In the genomic region with DNA sequence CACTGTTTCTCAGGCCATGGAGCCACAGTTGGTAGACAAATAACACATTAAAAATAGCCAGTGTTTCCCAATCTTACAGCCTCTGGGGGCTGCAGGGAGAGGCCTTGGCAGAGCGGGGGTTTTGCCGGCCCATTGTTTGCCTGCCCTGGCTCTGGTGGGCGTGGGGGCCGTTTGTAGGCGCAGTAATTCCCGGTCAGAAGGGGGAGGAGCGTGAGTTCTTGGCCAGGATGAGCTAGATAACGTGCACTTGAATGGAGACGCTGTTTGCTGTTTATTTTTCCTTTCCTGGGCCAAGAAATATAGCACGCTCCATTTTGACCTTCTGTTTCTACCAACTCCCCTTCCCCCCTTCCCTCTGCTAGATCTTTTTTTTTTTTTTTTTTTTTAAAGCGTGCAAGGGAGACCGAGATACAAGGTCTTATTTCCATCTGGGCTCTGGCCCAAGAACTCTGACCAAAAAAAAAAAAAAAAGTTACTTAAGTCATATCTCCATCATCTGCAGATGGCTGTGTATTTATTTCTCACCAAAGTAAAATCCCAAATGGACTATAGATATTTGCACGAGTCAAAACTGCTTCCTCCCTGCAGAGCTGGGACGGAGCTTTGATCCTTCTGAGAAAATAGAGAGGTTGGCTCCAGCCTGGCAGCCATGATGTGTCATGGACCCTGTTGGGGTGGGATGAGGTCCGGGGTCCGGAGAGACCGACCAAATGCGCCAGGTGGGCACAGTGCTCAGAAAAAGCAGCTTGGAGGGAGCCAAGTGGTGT, we compare ENCODE assay signal across 9 mouse cellular contexts.
A peak's percentile ranks its signal among the peaks of the same experiment; 100 is the strongest.
DNase-seq lines count a peak whose midpoint lies in the region; ATAC-seq and TF ChIP-seq lines count a peak whose summit lies in the region.
"Had no signal": no experiment of that assay in that cellular context is flagged by ENCODE, and none has a peak within 500 bp of the region (broad histone marks: within the 10 kb centered on the region; RNA-seq: fewer than 3 reads in every experiment).

No protein-coding gene starts in this region.

- no peak overlapping the region for H3K9ac ChIP-seq in forebrain, embryonic 15.5 days (replicated peaks)
- H3K9ac ChIP-seq in midbrain, postnatal 0 days (replicated peaks; ENCODE audit: low read length, poor library complexity, severe bottlenecking): no peak overlapping the region
- H3K9ac ChIP-seq: liver, embryonic 15.5 days had no signal

- peak overlapping the region; percentile 45 for H3K27ac ChIP-seq in forebrain, embryonic 15.5 days (replicated peaks)
- H3K27ac ChIP-seq in limb, embryonic 10.5 days: peak overlapping the region; percentile 94
- no peak overlapping the region for H3K27ac ChIP-seq in midbrain, postnatal 0 days (ENCODE audit: low read depth, low read length)
- H3K27ac ChIP-seq: liver, embryonic 15.5 days had no signal

- TF ChIP-seq CTCF in midbrain, postnatal 0 days (IDR thresholded peaks at IDR 0.05): no peak

- intact Hi-C loops in heart, postnatal 36 days (cut with DNase I): loop anchor here (2.0 kb wide), 1 partner anchor 66 kb away; no protein-coding TSS in a partner anchor

- no peaks in the 10 kb centered on the region for H3K36me3 ChIP-seq in forebrain, embryonic 15.5 days
- no peaks in the 10 kb centered on the region for H3K36me3 ChIP-seq in limb, embryonic 10.5 days
- H3K36me3 ChIP-seq in midbrain, postnatal 0 days (ENCODE audit: insufficient read depth, low read length): no peaks in the 10 kb centered on the region
- H3K36me3 ChIP-seq: liver, embryonic 15.5 days had no signal

- peaks cover 24% of the 10 kb centered on the region for H3K4me1 ChIP-seq in forebrain, embryonic 15.5 days
- peaks cover 77% of the 10 kb centered on the region for H3K4me1 ChIP-seq in limb, embryonic 10.5 days
- 0 out of 2 replicates have a peak, but pooled peaks cover 7% of the 10 kb centered on the region for H3K4me1 ChIP-seq in midbrain, postnatal 0 days (ENCODE audit: insufficient read depth, low read length)

- peak; percentile 84 for DNase-seq in ovary, adult 18-20 months (ENCODE audit: low spot score)
- DNase-seq in ovary, postnatal 10 days (ENCODE audit: low spot score): no peak
- DNase-seq in heart, postnatal 36 days: peak; percentile 79 to 83
- DNase-seq in limb, embryonic 10.5 days (ENCODE audit: low spot score): no peak
- DNase-seq in midbrain, postnatal 0 days (ENCODE audit: low spot score): peak; percentile 75
- no peak for DNase-seq in right cerebral cortex, adult 2 months (ENCODE audit: low spot score in 2 of 2)
- no peak for DNase-seq in B cell, adult 2 months

- H3K4me3 ChIP-seq in forebrain, embryonic 15.5 days: no peak overlapping the region
- H3K4me3 ChIP-seq in limb, embryonic 10.5 days: no peak overlapping the region
- no peak overlapping the region for H3K4me3 ChIP-seq in midbrain, postnatal 0 days (ENCODE audit: low read depth, low read length)
- H3K4me3 ChIP-seq: liver, embryonic 15.5 days had no signal

- 34% methylated on average over 18 of the region's 18 CpGs for WGBS in forebrain, embryonic 15.5 days
- WGBS in limb, embryonic 10.5 days: 62% methylated on average over 18 of the region's 18 CpGs
- WGBS in midbrain, postnatal 0 days: 43% methylated on average over 18 of the region's 18 CpGs

- no peaks in the 10 kb centered on the region for H3K9me3 ChIP-seq in forebrain, embryonic 15.5 days
- no peaks in the 10 kb centered on the region for H3K9me3 ChIP-seq in limb, embryonic 10.5 days (replicated peaks)
- H3K9me3 ChIP-seq in midbrain, postnatal 0 days (ENCODE audit: low read length): no peaks in the 10 kb centered on the region
- H3K9me3 ChIP-seq: liver, embryonic 15.5 days had no signal

- no peaks in the 10 kb centered on the region for H3K27me3 ChIP-seq in forebrain, embryonic 15.5 days
- no peaks in the 10 kb centered on the region for H3K27me3 ChIP-seq in limb, embryonic 10.5 days (ENCODE audit: low read depth, poor library complexity, severe bottlenecking)
- no peaks in the 10 kb centered on the region for H3K27me3 ChIP-seq in midbrain, postnatal 0 days (ENCODE audit: insufficient read depth, low read length)
- H3K27me3 ChIP-seq: liver, embryonic 15.5 days had no signal

- 0 out of 2 replicates have a peak, but pooled peaks have one; percentile 46 for ATAC-seq in forebrain, embryonic 15.5 days (replicated peaks)
- no peak for ATAC-seq in midbrain, postnatal 0 days (ENCODE audit: low FRiP score)

- no peak overlapping the region for H3K4me2 ChIP-seq in forebrain, embryonic 15.5 days (replicated peaks)
- no peak overlapping the region for H3K4me2 ChIP-seq in midbrain, postnatal 0 days (ENCODE audit: low read depth, low read length, poor library complexity, severe bottlenecking)
- H3K4me2 ChIP-seq: liver, embryonic 15.5 days had no signal

Comparison
In these comparisons a context has a peak if more than half of its experiments do, and no peak if none do; other contexts are left out.
1. DNase-seq: peak in ovary, adult 18-20 months (single experiment), heart, postnatal 36 days (2 of 2) and midbrain, postnatal 0 days (single experiment); none in ovary, postnatal 10 days (single experiment), limb, embryonic 10.5 days (single experiment), right cerebral cortex, adult 2 months (0 of 2) and B cell, adult 2 months (0 of 2).